Mouse (Mus musculus): ENCODE data around the gene Fhod1. TPM values are rescaled to one million over a fixed set of nuclear protein-coding genes. Genes with fewer than 3 reads are reported as not detected.

Fhod1 gene
- polyA plus RNA-seq, 1 experiment from 2014 or later = 6.0 TPM

DNA sequence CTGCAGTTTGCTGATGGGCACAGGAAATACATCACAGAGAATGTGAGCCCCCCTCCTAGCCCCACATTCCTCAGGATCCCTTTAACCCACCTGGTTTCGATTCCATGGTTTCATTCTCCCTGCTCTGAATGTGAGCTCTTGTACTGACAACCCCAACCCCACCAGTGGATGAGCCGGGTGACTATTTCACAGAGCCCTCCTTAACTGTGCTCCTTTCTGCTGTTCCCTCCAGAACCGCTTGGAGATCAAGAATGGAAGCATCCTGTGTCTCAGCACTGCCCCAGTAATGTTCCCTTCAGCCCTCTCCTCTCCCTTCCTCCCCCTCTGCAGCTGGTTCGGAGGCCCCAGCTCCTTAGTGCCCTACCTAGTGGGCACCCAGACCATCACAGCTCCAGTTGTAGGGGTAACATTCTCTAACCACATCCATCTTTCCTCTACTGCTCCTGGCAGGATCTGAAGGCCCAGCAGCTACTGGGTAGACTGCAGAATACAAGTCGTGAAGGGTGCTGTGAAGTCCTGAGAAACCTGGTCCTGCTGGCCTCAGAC is 41.5 kb downstream of the Fhod1 start:
- Histone ChIP-seq H3K4me1 (ENCODE audit: control insufficient read depth, insufficient read depth, low read length) (peaks cover 18% of the 10 kb centered on the region; the same call in 1 of the 2 replicates), H3K9ac (ENCODE audit: low read depth, low read length) (peak overlapping the region; percentile 60; the same call in 1 of the 2 replicates), H3K9me3 (ENCODE audit: control insufficient read depth, low read length) (no peaks in the 10 kb centered on the region), H3K4me2 (replicated peaks; ENCODE audit: low read depth, low read length) (peak overlapping the region; percentile 72), H3K36me3 (ENCODE audit: control insufficient read depth, insufficient read depth, low read length) (peaks cover 54% of the 10 kb centered on the region), H3K4me3 (ENCODE audit: low read length) (peak overlapping the region; percentile 38), H3K27ac (ENCODE audit: low read depth, low read length) (peak overlapping the region; percentile 69; the same call in 1 of the 2 replicates), H3K27me3 (ENCODE audit: control insufficient read depth, insufficient read depth, low read length) (no peaks in the 10 kb centered on the region)
- ATAC-seq (ENCODE audit: low FRiP score, low TSS enrichment) = peak; percentile 38
- 47% methylated on average over 5 of the region's 5 CpGs for WGBS

DNA sequence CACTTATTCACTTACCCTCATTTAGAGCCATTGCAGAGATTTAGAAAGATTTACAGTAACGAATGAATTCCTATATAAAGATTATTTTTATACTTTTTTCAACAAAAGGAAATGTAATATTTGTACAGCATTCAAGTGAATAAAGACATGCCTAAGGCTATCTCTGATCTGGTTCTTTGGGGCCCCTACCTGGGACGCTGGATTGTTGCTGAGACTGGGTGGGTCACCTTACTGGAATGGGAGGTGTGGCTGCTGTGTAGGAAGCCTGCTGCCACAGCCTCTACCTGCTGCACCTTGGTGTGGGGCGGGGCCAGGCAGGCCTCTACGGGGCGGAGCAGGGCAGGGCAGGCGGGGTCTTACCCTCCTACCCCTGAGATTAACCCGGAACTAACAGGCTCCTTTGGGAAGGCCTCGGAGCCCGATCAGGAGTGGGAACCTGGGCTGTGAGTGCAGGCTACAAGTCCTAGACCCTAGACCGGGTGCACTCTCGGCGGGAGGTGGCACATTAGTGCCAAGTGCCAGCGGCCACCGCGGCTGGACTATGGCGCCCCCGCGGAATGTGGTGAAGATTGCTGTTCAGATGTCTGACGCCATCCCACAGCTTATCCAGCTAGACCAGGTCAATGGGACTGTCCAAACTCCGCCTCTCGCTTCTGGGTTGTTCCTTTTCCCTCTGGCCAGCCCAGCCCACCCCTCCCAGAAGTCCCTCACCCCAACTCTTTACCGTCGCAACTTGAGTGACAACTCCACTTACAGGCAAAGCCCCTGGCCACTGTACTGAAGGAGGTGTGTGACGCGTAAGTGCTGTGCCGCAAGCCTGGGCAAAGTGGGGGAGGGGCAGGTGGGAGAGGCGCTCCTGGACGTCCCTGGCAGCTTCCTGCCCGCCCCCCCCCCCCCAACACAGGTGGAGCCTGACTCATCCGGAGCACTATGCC is 42.3 kb downstream of the Fhod1 start, which contains the start of gene Elmo3:
Gene Elmo3 (plus strand): TSS at position 391 of the 935 bp plus-strand sequence.
- no peaks in the 10 kb centered on the region for H3K27me3 ChIP-seq (ENCODE audit: control insufficient read depth, insufficient read depth, low read length)
- peak within 1 kb of the TSS; percentile 60 for H3K9ac ChIP-seq (ENCODE audit: low read depth, low read length)
- H3K36me3 ChIP-seq (ENCODE audit: control insufficient read depth, insufficient read depth, low read length) = peaks cover 60% of the 10 kb centered on the region
- WGBS = 4% methylated on average over 30 of the region's 30 CpGs
- peak within 1 kb of the TSS; percentile 72 for H3K4me2 ChIP-seq (replicated peaks; ENCODE audit: low read depth, low read length)
- H3K27ac ChIP-seq (ENCODE audit: low read depth, low read length) = peak within 1 kb of the TSS; percentile 69
- peak; percentile 87 for ATAC-seq (ENCODE audit: low FRiP score, low TSS enrichment)
- H3K9me3 ChIP-seq (ENCODE audit: control insufficient read depth, low read length) = no peaks in the 10 kb centered on the region
- H3K4me3 ChIP-seq (ENCODE audit: low read length) = peak within 1 kb of the TSS; percentile 38
- H3K4me1 ChIP-seq (ENCODE audit: control insufficient read depth, insufficient read depth, low read length) = peaks cover 18% of the 10 kb centered on the region; the same call in 1 of the 2 replicates

DNA sequence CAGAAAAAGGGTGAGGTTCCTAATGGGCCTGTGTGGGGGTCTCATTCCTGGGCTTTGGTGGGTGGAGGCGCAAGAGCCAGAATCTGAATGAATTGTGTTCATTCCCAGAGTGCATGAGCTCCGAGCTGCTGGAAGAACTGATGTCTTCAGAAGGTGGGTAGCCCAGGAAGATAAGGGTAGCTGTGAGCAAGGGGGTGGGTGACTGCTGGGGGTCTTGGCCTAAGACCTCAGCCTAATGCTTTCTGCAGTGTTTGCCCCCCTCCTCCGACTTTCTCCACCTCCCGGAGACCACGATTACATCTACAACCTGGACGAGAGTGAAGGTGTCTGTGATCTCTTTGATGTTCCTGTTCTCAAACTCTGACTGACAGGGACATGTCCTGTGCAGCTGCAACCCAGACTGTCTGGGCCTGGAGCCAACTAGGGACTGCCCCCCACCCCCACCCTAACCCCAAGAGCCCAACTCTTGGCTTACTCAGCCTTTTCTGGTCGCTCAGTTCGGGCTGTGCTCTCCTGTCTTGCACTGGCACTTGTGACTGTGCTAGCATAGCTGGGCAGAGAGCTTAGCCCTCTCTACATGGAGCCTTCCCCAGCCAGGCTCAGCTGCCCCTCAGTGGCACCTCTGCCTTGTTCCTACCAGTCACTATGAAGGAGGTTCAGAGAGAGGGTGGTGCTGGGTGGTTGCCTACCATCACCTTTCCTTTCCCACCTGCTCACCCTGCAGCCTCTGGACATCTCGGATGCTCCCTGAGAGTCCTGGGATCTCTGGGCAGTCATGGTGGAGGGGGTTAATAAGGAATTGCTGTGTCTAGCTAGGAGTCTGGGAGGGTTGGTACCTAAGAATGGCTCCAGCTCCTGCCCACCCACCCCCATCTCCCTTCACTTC is 43.2 kb downstream of the Fhod1 start:
- ATAC-seq (ENCODE audit: low FRiP score, low TSS enrichment) = peak; percentile 10
- no peaks in the 10 kb centered on the region for H3K9me3 ChIP-seq (ENCODE audit: control insufficient read depth, low read length)
- no peak overlapping the region for H3K9ac ChIP-seq (ENCODE audit: low read depth, low read length)
- peaks cover 18% of the 10 kb centered on the region; the same call in 1 of the 2 replicates for H3K4me1 ChIP-seq (ENCODE audit: control insufficient read depth, insufficient read depth, low read length)
- H3K4me2 ChIP-seq (replicated peaks; ENCODE audit: low read depth, low read length) = no peak overlapping the region
- peaks cover 69% of the 10 kb centered on the region for H3K36me3 ChIP-seq (ENCODE audit: control insufficient read depth, insufficient read depth, low read length)
- H3K4me3 ChIP-seq (ENCODE audit: low read length) = no peak overlapping the region
- H3K27ac ChIP-seq (ENCODE audit: low read depth, low read length) = peak overlapping the region; percentile 55
- H3K27me3 ChIP-seq (ENCODE audit: control insufficient read depth, insufficient read depth, low read length) = no peaks in the 10 kb centered on the region
- 75% methylated on average over 9 of the region's 9 CpGs for WGBS

DNA sequence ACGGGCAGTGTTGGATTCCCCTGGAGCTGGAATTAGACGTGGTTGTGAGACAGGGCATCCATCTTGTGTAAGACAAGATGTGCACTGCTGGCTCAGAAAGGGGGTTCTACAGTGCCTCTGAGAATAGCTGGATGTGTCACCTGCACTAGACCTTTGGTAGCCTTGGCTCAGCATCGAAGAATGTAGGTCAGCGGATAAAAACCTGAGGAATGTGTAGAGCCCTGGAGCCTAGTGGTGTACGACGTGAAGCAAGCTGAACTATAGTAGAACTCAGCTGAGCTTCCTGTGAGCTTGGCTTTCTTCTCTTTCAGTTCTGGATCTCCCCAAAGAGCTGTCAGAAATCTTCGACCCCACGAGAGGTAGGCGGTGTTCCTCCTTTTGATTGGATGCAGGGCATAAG is 43.9 kb downstream of the Fhod1 start:
- no peak overlapping the region for H3K4me3 ChIP-seq (ENCODE audit: low read length)
- no peak for ATAC-seq (ENCODE audit: low FRiP score, low TSS enrichment)
- no peaks in the 10 kb centered on the region for H3K9me3 ChIP-seq (ENCODE audit: control insufficient read depth, low read length)
- no peak overlapping the region for H3K9ac ChIP-seq (ENCODE audit: low read depth, low read length)
- H3K27me3 ChIP-seq (ENCODE audit: control insufficient read depth, insufficient read depth, low read length) = no peaks in the 10 kb centered on the region
- WGBS = 84% methylated on average over 9 of the region's 9 CpGs
- peaks cover 20% of the 10 kb centered on the region; the same call in 1 of the 2 replicates for H3K4me1 ChIP-seq (ENCODE audit: control insufficient read depth, insufficient read depth, low read length)
- H3K4me2 ChIP-seq (replicated peaks; ENCODE audit: low read depth, low read length) = no peak overlapping the region
- H3K36me3 ChIP-seq (ENCODE audit: control insufficient read depth, insufficient read depth, low read length) = peaks cover 68% of the 10 kb centered on the region
- H3K27ac ChIP-seq (ENCODE audit: low read depth, low read length) = no peak overlapping the region

DNA sequence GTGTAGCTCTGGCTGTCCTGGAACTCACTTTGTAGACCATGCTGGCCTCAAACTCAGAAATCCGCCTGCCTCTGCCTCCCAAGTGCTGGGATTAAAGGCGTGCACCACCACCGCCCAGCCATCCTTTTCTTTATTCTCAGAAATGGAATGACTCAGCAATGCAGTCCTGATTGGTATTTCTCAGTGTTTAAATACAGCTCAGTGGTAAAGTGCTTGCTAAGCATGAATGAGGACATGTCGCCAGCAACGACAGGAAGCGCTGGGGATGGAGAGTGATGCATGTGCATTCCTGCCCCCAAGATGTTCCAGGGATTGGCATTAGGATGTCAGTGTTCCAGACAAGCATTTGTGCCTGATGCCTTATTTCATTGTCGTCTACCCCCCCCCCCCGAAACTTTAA is 44.4 kb downstream of the Fhod1 start:
- WGBS = 87% methylated on average over 8 of the region's 8 CpGs
- no peaks in the 10 kb centered on the region for H3K27me3 ChIP-seq (ENCODE audit: control insufficient read depth, insufficient read depth, low read length)
- peaks cover 25% of the 10 kb centered on the region for H3K4me1 ChIP-seq (ENCODE audit: control insufficient read depth, insufficient read depth, low read length)
- ATAC-seq (ENCODE audit: low FRiP score, low TSS enrichment) = no peak
- no peak overlapping the region for H3K4me3 ChIP-seq (ENCODE audit: low read length)
- no peak overlapping the region for H3K27ac ChIP-seq (ENCODE audit: low read depth, low read length)
- peaks cover 67% of the 10 kb centered on the region for H3K36me3 ChIP-seq (ENCODE audit: control insufficient read depth, insufficient read depth, low read length)
- H3K4me2 ChIP-seq (replicated peaks; ENCODE audit: low read depth, low read length) = no peak overlapping the region
- no peak overlapping the region for H3K9ac ChIP-seq (ENCODE audit: low read depth, low read length)
- no peaks in the 10 kb centered on the region for H3K9me3 ChIP-seq (ENCODE audit: control insufficient read depth, low read length)

DNA sequence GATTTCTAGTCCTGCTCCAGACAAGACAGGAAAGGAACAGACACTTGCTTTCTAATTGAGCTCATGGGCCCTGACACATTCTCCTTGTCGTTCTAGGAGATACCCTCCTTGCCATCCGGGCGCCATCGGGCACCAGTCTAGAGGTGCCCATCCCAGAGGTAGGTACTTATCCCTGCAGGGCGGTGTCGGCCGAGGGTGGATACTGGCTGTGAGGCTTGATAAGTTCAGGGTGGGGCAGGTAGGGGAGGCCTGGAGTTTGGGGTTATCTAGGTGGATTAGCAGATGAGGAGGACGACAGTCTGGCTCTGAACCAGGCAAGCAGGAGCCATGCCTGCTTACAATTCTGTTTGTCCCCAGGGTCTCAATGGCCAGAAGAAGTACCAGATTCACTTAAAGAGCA is 47.8 kb downstream of the Fhod1 start:
- Histone ChIP-seq H3K27ac (ENCODE audit: low read depth, low read length) (no peak overlapping the region), H3K4me2 (replicated peaks; ENCODE audit: low read depth, low read length) (no peak overlapping the region), H3K9ac (ENCODE audit: low read depth, low read length) (no peak overlapping the region), H3K27me3 (ENCODE audit: control insufficient read depth, insufficient read depth, low read length) (no peaks in the 10 kb centered on the region), H3K9me3 (ENCODE audit: control insufficient read depth, low read length) (no peaks in the 10 kb centered on the region), H3K4me1 (ENCODE audit: control insufficient read depth, insufficient read depth, low read length) (peaks cover 19% of the 10 kb centered on the region), H3K36me3 (ENCODE audit: control insufficient read depth, insufficient read depth, low read length) (peaks cover 57% of the 10 kb centered on the region), H3K4me3 (ENCODE audit: low read length) (no peak overlapping the region)
- 92% methylated on average over 8 of the region's 8 CpGs for WGBS
- ATAC-seq (ENCODE audit: low FRiP score, low TSS enrichment) = no peak

DNA sequence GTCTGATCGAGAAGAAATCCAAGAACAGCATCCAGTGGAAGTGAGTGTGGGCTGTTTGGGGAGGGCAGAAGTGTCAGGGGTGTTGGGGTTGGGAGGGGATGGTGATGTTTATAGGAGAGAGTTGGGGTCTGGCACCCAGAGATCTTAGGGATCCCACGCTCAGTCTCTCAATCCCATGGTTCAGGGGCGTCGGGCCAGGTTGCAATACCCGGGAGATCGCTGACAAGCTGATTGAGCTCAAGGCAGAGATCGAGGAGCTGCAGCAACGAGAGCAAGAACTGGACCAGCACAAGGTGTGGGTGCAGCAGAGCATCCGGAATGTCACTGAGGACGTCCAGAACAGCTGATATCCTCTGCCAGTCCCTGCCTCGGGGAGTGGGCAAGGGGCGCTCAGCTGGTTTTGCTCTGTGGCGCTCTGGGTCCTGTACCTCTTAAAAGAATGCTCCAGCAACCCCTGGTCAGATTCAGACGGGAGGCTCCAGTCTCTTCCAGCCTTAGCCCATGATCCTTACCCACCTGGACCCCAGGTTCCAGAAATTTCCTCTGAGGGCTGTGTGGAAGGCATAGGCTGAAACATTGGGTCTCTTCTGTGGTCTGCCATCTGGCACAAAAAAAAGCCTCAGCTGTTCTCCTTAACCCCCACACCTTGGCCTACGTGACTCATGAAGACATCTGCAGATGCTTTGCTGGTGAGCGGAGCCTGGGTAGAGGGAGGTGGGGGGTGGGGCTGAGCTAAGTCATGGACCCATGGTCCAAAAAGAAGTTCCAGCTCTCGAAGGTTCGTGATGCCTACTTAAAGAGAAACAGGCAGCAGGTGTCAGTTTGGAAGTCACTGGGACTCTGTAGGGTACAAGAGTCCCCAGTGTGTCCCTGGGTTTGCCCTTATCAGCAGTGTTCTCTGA is 49.2 kb downstream of the Fhod1 start:
- peak overlapping the region; percentile 37; the same call in 1 of the 2 replicates for H3K27ac ChIP-seq (ENCODE audit: low read depth, low read length)
- H3K36me3 ChIP-seq (ENCODE audit: control insufficient read depth, insufficient read depth, low read length) = peaks cover 45% of the 10 kb centered on the region
- H3K4me1 ChIP-seq (ENCODE audit: control insufficient read depth, insufficient read depth, low read length) = peaks cover 13% of the 10 kb centered on the region
- peak overlapping the region; percentile 96 for H3K4me3 ChIP-seq (ENCODE audit: low read length)
- WGBS = 53% methylated on average over 18 of the region's 18 CpGs
- no peak for ATAC-seq (ENCODE audit: low FRiP score, low TSS enrichment)
- peak overlapping the region; percentile 93 for H3K9ac ChIP-seq (ENCODE audit: low read depth, low read length)
- H3K9me3 ChIP-seq (ENCODE audit: control insufficient read depth, low read length) = no peaks in the 10 kb centered on the region
- no peaks in the 10 kb centered on the region for H3K27me3 ChIP-seq (ENCODE audit: control insufficient read depth, insufficient read depth, low read length)
- H3K4me2 ChIP-seq (replicated peaks; ENCODE audit: low read depth, low read length) = peak overlapping the region; percentile 91
